Mouse (Mus musculus) CD4-positive naive resting alpha-beta T cell, adult 57 days (primary cell): ENCODE results near the gene Glg1. TPM values are rescaled to one million over a fixed set of nuclear protein-coding genes. Genes with fewer than 3 reads are reported as not detected.

Experiments used
- total RNA-seq: library from RNA; stranded (reverse); gene quantifications from one replicate; pipeline ENCODE4 v1.2.4, GENCODE M21; 2023

Gene Glg1
- total RNA-seq: 64.0 TPM

DNA sequence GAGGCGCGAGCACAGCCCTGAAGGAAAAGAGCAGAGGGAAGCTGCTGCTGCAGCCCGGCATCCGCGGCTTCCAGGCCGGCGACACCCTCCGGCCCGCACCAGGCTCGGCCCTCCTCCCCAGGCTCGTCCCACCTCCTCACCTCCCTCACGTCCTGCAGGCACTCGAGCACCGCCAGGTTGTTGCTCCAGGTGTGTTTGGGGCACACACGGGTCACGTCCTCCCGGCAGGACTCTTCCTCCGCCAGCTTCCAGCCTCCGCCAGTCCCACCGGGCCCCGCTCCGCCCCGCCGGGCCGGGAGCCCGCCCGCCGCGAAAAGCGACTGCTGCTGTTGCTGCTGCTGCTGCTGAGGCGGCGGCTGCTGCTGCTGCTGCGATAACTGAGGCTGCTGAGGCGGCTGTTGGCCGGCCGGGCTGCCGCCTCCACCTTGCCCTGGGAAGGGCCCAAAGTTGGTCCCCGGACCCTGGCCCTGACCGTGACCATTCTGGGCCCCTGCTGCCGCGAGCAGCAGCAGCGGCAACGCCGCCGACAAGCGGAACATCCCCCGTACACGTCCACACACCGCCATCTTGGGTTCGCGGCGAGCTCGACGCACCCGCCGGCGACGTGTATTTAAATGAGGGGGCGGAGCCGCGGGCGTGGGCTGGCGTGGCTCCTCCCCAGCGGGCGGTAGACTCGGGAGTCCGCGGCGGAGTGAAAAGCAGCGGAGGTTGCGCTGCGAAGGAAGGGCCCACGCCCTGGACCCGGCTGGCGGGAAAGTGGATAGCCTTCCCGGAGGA lies at the start of gene Glg1:
Gene Glg1 (minus strand): TSS at position 586 of the 777 bp plus-strand sequence.

GRCm38 (mm10) chr8:111299821-111300568 lies 41.0 kb upstream of the Glg1 start, which contains the start of gene Rfwd3:
Rfwd3 (minus strand) TSS chr8:111300222.

Other genes with a start within 250 kb of the Glg1 start
- gene Ddx19b, start 227.5 kb downstream of the Glg1 start, total RNA-seq: 20.2 TPM
- 45.3 TPM for gene Aars, start 226.1 kb downstream of the Glg1 start, total RNA-seq
- 15.3 TPM for gene Exosc6, start 202.9 kb downstream of the Glg1 start, total RNA-seq
- not detected for gene Clec18a, start 166.8 kb downstream of the Glg1 start, total RNA-seq
- 24.7 TPM for gene Pdpr, start 164.6 kb downstream of the Glg1 start, total RNA-seq
- 27.9 TPM for gene Rfwd3, start 41.0 kb upstream of the Glg1 start, total RNA-seq
- gene Mlkl, start 79.0 kb upstream of the Glg1 start, total RNA-seq: not detected
- not detected for gene Fa2h, start 134.6 kb upstream of the Glg1 start, total RNA-seq